Mouse (Mus musculus): ENCODE results near the gene Cdan1.

DNA sequence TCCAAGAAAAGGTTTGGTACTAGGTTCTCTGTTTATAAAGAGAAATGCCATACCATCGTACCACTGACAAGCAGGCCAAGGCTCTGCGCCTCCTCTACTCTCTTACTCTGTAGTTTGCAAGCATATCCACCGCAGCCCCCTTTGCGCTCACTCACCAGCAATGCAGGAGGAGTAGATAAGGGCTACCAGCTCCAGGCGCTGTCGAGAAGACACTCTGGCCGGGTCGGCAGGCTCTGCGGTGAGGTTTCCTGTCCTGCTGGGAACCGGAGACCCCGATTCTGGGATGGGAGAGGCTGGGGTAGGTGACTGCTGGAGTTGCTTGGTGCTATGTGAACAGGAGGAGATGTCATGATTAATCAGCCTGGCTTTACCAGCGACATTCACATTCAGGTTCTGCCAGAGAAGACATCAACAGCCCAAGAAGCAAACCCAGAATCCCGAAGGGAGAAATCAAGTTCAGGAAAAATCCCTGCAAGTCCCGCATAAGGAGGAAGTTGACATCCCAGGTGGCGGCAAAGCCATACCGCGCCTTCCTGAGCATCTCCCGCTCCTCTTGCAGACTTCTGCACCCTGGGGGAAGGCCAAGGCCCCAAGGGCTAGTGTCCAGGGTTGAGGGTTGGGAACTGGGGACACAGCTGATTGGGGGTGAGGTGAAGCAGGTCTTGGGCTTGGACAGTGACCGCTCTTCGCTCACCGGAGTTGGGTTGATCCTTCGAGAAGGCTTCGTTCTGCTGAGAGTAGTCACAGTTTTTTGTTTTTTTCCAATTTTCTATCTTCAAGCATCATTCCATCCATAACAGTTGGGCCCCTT is 119.9 kb downstream of the Cdan1 start:
- TF ChIP-seq ZNF384 (IDR thresholded peaks at IDR 0.05; ENCODE audit: low read depth, low read length): no peak
- TF ChIP-seq CTCF (conservative IDR thresholded peaks at IDR 0.05 in 1 of 2, IDR thresholded peaks at IDR 0.05 in 1 of 2; ENCODE audit: low read depth in 2 of 2, low read length in 2 of 2): no peak
- TF ChIP-seq TBP (conservative IDR thresholded peaks at IDR 0.05; ENCODE audit: low read depth, low read length): no peak
- TF ChIP-seq POLR2AphosphoS2 (IDR thresholded peaks at IDR 0.05; ENCODE audit: low read depth, low read length): no peak
- TF ChIP-seq EP300 (IDR thresholded peaks at IDR 0.05; ENCODE audit: low read length): no peak
- TF ChIP-seq POLR2A (IDR thresholded peaks at IDR 0.05; ENCODE audit: low read depth, low read length): no peak
- TF ChIP-seq JUND (conservative IDR thresholded peaks at IDR 0.05; ENCODE audit: low read depth, low read length): no peak
- TF ChIP-seq CHD2 (IDR thresholded peaks at IDR 0.05; ENCODE audit: low read length): no peak
- TF ChIP-seq MXI1 (IDR thresholded peaks at IDR 0.05; ENCODE audit: low read depth, low read length): no peak
- TF ChIP-seq MAX (IDR thresholded peaks at IDR 0.05; ENCODE audit: low read length): no peak
